Mouse (Mus musculus) layer of hippocampus, adult 8-10 months (tissue): ENCODE measurements at regions not wholly inside any gene's neighbourhood (a gene's known extent, or its start where the extent isn't known, plus 50 kb on each side); places are given as distances from the start of the nearest gene placed in this dataset.
A peak's percentile ranks its signal among the peaks of the same experiment; 100 is the strongest.

Experiments
- DNase-seq, 2 experiments: peaks; one replicate each; pipeline ENCODE4 v3.0.0; 2022; ENCODE audit warnings: low spot score in 2 of 2

- DNase-seq: no peak
These were observed 81.3 kb downstream of the Hsd17b3 start for GRCm38 (mm10) chr13:64007688-64008087.

GRCm38 (mm10) chr13:64002945-64003459, 86.0 kb downstream of the Hsd17b3 start:
- DNase-seq: no peak

- DNase-seq: no peak
These were observed 88.7 kb downstream of the Hsd17b3 start for GRCm38 (mm10) chr13:64000303-64000702.

DNA sequence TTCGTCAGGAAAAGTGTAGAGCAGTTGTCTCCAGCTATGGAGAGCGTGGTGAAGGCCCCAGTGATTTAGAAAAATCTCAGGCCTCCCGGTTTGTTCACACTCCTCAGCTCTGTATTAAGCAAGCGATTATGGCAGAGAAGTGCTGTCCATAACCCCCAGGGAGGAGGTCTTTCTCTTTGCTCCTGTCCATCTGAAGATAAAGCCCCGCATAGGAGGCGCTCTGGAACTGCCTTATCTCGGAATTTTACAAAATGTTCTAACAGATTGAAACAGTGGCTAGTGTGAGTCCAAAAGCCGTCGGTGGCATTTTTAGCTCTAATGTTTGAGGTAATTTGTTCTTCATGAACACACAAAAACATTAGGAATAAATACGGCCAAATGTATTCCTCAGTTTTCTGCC, 90.4 kb downstream of the Hsd17b3 start:
- no peak for DNase-seq

DNA sequence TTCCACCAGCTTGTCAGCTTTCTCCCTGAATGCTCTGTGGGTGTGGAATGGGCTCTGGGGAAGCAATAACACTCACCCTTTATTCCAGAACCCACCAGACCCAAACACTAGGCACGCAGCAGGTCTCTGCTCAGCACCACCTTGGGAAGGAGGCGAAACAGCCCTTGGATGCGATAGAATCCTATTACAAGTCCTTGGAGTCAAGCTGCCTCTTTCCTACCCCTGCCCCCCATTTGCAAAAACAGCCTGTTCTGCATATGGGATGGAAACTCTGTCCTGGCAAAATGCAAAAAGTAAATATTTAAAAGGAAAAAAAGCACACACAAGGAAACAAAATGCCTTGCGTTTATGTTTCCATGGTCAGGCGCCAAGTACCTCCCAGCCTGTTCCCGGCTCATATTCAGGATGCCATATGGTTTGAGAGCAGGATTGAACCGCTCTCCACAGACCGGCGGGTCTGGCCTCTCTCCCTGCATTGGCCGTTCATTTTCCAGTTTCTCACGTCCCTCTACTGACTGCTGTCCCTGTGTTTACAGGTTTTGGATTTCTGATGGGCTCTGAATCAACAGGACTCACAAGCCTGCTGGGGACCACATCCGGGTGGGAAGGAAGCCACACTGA, 95.1 kb downstream of the Hsd17b3 start:
- DNase-seq: no peak

- no peak for DNase-seq
These were observed 96.0 kb downstream of the Hsd17b3 start for GRCm38 (mm10) chr13:63992989-63993388.

DNA sequence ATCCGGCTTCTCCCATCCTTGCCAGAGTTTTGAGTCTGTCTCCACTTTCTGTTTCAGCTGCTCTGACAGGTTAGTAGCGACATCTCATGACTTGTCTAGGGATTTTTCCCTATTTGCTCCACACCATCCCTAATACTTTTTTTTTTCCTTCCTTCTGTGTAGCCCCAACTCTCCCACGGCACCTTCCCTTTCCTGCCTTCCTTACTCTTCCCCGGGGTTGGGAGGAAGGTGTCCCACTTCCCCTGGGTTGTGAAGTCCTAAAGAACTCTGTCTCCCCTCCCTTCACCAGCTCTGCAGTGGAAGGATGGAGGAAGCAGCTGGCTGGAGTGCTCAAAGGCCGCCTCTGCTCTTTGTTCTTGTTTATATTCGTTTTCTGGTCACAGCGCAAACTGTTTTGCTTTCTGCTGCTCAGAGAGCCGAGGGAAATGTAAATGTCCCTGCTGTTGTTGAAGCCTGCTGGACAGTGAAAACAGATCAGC, 98.5 kb downstream of the Hsd17b3 start:
- DNase-seq: peak; percentile 12 to 14

DNA sequence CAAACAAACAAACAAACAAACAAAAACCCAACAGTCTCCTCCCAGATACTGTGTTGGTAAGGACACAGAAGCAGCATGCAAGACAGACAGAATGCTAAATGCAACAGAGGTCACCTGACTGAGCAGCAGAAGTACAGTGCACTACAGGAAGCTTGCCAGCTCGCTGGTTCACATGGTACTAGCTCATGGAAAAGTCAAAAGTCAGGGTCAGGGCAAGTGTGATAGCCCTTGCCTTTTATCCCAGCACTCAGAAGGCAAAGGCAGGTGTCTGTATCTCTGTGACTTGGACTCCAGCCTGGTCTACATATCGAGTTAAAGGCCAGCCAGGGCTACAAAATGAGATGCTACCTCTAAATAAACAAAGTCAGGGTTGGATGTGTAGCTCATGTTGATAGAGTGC, 99.3 kb downstream of the Hsd17b3 start:
- DNase-seq: no peak

DNA sequence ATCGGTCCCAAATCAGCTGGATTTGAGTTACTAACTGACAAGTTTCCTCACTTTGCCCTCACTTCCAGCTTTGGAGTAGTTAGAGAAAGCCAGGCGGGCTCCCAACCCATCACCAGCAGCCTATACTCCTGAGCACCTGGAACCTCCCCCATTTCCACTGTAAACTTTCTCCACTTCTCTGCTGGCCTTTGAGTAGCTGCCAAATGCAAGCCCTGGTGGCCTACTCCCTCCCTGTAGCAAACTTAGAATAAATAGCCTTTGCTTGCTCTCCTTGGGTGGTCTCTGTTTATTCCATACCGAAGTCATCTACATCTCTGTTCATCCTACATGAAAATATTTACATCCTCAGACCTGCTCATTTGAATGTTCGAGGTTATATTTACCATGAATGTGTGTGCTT, 100.8 kb downstream of the Hsd17b3 start:
- DNase-seq: no peak

GRCm38 (mm10) chr13:63986681-63987080, 102.3 kb downstream of the Hsd17b3 start:
- DNase-seq: no peak

DNA sequence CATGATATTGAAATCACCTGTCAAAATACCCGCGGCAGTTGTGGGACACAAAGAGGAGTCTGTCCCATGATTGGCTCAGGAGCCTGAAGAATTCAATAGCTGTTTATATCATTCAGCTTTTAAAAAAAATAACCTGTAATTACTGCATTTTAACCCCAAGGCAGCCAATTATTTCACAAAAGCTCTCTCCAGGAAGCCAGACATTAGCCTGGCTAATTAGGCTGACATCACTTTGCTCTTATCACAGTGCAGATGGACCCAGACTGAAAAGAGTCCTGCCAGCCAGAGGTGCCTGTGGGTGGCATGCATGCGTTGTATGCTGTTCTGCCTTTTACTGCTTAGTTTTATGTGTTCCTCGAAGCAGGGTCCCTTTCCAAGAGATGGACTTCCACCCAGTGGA, 103.4 kb downstream of the Hsd17b3 start:
- no peak for DNase-seq

DNA sequence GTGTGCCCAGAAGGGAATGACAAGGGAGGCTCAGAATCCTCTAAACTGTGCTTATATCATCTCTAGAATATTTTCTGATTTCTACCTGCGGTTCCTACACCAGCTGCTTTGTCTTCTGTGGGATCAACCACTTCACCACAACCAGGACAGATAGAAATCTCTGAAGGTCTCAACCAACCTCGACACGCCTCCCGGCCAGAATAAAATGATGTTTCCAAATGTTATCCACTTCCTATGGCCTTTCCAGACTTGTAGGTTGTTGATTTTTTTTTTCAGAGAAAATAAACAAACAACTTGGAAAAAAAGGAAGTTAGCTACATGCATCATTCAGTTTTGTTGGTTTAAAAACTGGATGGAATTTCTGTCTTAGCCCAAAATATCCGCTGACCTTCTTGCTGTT, 103.9 kb downstream of the Hsd17b3 start:
- DNase-seq: no peak

- no peak for DNase-seq
These were observed 108.9 kb downstream of the Hsd17b3 start for GRCm38 (mm10) chr13:63980012-63980691.

DNA sequence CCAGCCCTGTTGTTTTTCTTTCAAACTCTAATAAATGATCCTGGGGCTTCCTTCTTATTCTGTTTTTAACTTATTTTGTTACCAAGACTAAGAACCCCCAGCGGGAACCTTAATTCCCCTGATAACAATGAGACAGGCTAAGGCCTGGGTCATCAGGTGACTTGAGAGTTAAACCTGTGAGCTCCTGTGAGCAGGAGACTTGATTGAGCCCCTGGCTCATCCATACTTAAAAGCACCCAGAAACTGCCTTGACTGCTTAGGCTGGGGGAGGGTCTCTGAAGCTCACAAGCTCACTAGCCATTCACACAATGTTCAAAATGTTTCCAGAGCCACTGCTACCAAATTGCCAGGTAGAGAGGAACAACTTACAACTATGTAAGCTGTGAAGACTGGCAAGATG, 109.4 kb downstream of the Hsd17b3 start:
- DNase-seq: no peak

- DNase-seq: no peak
These were observed 119.1 kb downstream of the Hsd17b3 start for GRCm38 (mm10) chr13:63969907-63970306.

GRCm38 (mm10) chr13:63968623-63969022, 120.4 kb downstream of the Hsd17b3 start:
- DNase-seq: no peak

DNA sequence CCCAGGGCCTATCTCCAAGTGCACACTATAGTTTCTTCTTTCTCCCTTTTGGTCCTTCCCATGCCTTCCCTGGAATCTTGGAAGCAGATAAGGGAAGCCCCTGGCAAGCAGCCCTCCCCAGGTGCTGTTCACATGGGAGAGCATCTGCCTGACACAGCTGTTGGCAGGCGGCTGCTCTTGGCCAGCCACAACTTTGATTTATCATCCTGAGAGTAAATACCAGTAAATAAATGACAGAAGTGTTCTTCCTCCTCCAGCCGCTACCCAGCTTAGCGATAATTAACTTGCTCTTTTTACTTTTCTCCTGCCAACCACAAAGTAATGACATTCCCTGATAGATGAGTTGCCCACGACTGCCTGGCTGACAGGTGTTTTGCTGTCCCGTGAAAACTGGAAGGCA, 131.9 kb downstream of the Hsd17b3 start:
- DNase-seq: peak; percentile 7

GRCm38 (mm10) chr13:63954305-63954704, 134.7 kb downstream of the Hsd17b3 start:
- DNase-seq: no peak

- no peak for DNase-seq
These were observed 136.9 kb downstream of the Hsd17b3 start for GRCm38 (mm10) chr13:63951922-63952734.

DNA sequence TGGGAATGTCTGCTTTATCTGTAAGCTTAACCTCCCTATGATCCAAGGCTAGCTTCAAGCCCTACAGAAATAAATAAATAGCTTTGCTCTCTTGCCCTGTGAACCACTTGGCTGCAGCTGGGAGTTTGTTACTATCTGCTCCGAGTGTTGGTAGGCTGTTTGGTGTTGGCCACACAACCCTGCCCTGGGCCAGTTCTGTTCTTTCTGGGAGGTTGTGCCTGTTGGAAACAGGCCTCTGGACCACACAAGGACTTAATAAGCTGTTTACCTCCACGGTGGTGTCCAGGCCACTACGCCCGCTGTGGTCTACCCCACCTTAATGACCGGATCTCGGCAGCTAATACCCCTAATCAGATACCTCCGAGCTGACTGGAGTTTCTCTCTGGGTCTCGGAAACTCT, 136.1 kb downstream of the Ercc6l2 start:
- DNase-seq: no peak
